Mouse (Mus musculus): ENCODE data around the gene Aldh9a1. TPM values are rescaled to one million over a fixed set of nuclear protein-coding genes. Genes with fewer than 3 reads are reported as not detected.

The Aldh9a1 gene
- polyA plus RNA-seq, 1 experiment from 2014 or later = 41.2 TPM

DNA sequence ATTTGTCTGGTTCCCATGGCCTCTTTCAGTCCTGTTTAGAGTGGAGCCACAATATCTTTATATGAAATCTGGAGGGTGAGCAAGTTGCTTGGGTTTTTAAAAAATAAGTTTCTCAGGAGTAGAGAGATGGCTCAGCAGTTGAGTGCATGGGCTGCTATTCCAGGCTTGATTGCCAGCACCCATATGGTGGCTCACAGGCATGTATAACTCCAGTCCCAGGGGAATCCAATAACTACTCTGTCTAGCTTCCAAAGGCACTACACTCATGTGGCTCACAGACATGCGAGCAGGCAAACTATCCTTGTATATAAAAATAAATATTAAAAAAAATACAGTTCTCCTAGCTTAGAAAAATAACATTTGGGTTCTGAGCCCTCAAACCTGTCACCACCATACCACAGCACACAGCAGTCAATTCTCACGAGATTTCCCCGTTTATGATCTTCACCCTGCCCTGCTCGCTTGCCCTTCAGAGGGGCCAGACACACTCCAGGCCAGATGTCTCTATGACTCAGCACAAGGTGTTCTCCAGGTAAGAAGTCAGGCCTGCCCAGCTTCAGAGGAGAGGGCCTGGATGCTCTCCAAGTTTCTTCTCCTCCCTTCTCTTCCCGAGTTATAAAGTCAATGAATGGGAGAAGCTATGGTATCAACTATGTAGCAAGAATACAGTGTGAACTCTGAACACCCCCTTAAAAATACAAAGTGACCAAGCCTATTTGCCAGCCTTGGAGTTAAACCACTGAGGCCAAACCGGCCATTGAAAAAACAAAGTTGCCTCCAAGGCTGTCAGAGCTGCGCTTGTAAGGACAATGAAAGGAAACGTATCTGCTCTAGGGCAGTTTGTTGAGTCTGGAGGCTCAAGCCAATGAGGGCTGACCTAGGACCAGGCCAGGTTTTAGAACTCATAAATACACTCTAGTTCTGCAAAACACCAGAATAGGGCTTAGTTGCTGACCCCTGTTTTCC is 31.5 kb downstream of the Aldh9a1 start:
- H3K9me3 ChIP-seq (replicated peaks) = no peaks in the 10 kb centered on the region
- H3K27me3 ChIP-seq (ENCODE audit: low read depth, poor library complexity, severe bottlenecking) = no peaks in the 10 kb centered on the region
- no peak for DNase-seq (ENCODE audit: low spot score)
- 85% methylated on average over 8 of the region's 8 CpGs for WGBS
- H3K36me3 ChIP-seq = no peaks in the 10 kb centered on the region
- no peak overlapping the region for H3K4me3 ChIP-seq
- no peak overlapping the region for H3K27ac ChIP-seq
- H3K4me1 ChIP-seq = peaks cover 18% of the 10 kb centered on the region; the same call in 1 of the 2 replicates

DNA sequence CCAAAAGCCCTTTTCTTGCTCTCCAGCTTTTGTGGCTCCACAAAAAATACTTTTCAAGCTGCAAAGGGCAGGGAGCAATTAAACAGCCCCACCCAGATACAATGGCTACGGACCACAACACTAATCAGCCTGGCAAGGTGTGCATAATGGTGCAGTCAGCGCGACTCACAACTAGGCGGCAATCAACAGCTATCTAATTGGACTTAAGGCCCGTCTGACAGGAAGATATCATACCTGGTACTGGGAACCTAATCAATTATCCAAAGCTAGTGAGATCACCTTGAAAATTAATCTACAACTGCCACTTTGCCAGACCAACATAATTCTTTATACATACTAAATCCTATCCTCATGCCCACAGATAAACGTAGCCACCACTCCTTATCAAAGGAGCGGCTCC is 32.5 kb downstream of the Aldh9a1 start:
- Histone ChIP-seq H3K4me3 (no peak overlapping the region), H3K9me3 (replicated peaks) (no peaks in the 10 kb centered on the region), H3K27me3 (ENCODE audit: low read depth, poor library complexity, severe bottlenecking) (no peaks in the 10 kb centered on the region), H3K36me3 (no peaks in the 10 kb centered on the region), H3K4me1 (peaks cover 15% of the 10 kb centered on the region; the same call in 1 of the 2 replicates), H3K27ac (no peak overlapping the region)
- no peak for DNase-seq (ENCODE audit: low spot score)
- WGBS = 84% methylated on average over 7 of the region's 7 CpGs

DNA sequence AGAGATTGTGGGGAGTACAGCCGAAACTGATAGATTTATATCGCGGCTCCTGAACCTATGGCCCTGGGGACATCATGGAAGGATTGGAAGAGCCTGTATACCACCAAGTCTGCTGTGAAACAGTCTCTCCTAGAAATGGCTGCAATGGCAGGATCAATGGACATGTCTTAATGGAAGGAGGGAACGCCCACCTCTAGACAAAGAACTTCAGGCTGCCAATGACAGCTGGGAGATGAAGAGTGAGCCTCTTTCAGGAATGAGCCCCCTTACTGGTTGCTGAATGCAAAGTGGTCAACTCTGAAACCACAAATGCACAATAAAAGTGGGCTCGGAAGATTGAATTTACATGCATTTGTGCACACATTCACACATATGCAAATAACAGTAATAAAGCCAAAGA is 33.0 kb downstream of the Aldh9a1 start:
- H3K9me3 ChIP-seq (replicated peaks) = no peaks in the 10 kb centered on the region
- H3K4me1 ChIP-seq = peaks cover 11% of the 10 kb centered on the region; the same call in 1 of the 2 replicates
- H3K27ac ChIP-seq = no peak overlapping the region
- no peak overlapping the region for H3K4me3 ChIP-seq
- H3K27me3 ChIP-seq (ENCODE audit: low read depth, poor library complexity, severe bottlenecking) = no peaks in the 10 kb centered on the region
- WGBS = 92% methylated on average over 5 of the region's 5 CpGs
- H3K36me3 ChIP-seq = no peaks in the 10 kb centered on the region
- DNase-seq (ENCODE audit: low spot score) = no peak

DNA sequence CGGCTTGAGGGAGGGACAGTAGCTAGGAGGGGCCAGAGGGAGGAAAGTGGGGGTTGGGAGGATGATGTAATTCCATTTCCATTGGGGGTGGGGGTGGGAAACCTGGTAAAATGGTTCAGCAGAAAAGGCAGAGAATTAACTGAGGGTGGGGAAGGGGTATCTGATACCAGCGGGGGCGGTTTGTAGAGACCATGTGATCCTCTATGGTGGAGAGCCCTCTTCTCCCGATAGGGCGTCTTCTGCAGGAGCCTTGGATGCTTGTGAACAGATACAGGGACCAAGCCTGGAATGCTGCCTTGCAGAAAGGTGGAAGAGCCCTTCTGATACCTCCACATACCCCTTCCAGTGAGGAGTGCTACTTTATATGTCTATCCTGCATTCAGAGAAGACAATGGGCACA is 33.4 kb downstream of the Aldh9a1 start:
- DNase-seq (ENCODE audit: low spot score) = no peak
- WGBS = 90% methylated on average over 5 of the region's 5 CpGs
- H3K4me1 ChIP-seq = peaks cover 7% of the 10 kb centered on the region; the same call in 1 of the 2 replicates
- no peaks in the 10 kb centered on the region for H3K9me3 ChIP-seq (replicated peaks)
- H3K36me3 ChIP-seq = no peaks in the 10 kb centered on the region
- no peak overlapping the region for H3K27ac ChIP-seq
- H3K4me3 ChIP-seq = no peak overlapping the region
- no peaks in the 10 kb centered on the region for H3K27me3 ChIP-seq (ENCODE audit: low read depth, poor library complexity, severe bottlenecking)

DNA sequence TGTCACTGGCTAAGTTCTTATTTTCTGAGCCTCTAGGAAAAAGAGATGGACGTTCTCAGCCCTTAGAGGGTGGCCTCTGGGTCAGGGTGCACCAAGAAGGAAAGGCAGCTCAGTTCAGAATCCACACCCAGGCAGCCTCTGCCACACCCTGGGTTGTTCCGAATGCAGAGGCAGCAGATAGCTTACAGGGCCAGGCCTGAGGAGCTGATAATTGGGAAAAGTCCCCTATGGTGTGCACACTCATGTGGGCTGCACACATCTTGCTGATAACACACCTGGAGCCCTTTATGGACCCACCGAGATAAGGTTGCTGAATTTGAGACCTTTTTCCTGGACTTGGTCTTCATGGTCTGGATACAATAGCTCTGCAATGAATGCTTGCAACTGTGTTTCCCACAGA is 34.4 kb downstream of the Aldh9a1 start:
- Histone ChIP-seq H3K4me1 (0 out of 2 replicates have a peak, but pooled peaks cover 3% of the 10 kb centered on the region), H3K27ac (no peak overlapping the region), H3K9me3 (replicated peaks) (no peaks in the 10 kb centered on the region), H3K4me3 (no peak overlapping the region), H3K36me3 (no peaks in the 10 kb centered on the region), H3K27me3 (ENCODE audit: low read depth, poor library complexity, severe bottlenecking) (no peaks in the 10 kb centered on the region)
- DNase-seq (ENCODE audit: low spot score) = no peak
- WGBS = 68% methylated on average over 3 of the region's 3 CpGs

DNA sequence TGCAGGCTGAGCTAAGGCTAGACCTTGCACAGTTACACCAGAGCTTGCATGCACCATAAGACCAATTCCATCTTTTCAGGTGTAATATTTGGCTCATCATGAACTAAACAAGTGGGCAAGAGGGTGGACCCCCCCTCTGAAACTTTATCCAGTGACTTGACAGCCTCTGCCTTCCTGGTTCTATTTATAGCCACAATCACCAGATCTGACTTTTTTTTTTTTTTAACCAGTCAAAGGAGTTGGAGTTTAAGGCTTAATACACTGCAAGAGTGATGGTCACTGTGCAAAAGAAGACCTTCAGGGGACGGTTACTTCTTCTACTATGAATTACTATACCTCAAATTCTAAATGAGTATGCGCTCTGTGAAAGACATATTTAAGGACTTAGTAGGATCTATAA is 35.4 kb downstream of the Aldh9a1 start:
- no peaks in the 10 kb centered on the region for H3K27me3 ChIP-seq (ENCODE audit: low read depth, poor library complexity, severe bottlenecking)
- no peaks in the 10 kb centered on the region for H3K36me3 ChIP-seq
- no peak for DNase-seq (ENCODE audit: low spot score)
- WGBS = 91% methylated on average over 2 of the region's 2 CpGs
- H3K9me3 ChIP-seq (replicated peaks) = no peaks in the 10 kb centered on the region
- no peak overlapping the region for H3K4me3 ChIP-seq
- H3K27ac ChIP-seq = no peak overlapping the region
- 0 out of 2 replicates have a peak, but pooled peaks cover 3% of the 10 kb centered on the region for H3K4me1 ChIP-seq

DNA sequence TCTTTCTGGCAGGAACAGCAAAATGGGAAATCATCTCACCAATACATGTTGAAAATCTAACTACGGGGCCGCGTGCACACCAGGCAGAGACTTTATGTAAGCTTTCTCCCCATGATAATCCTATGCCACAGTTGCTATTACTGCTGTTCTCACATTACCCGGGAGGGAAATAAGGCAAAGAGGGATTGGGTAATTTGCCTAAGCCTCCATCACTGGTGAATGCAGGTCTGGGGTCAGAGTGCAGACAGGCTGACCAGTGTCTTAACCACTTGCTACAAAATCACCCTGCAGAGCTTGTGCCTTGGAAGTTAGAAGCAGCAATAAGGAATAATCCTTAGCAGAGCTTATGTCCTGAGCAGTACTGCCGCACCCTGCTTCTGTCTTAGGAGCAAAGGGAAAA is 35.8 kb downstream of the Aldh9a1 start:
- no peaks in the 10 kb centered on the region for H3K36me3 ChIP-seq
- no peak overlapping the region for H3K4me3 ChIP-seq
- H3K27me3 ChIP-seq (ENCODE audit: low read depth, poor library complexity, severe bottlenecking) = no peaks in the 10 kb centered on the region
- H3K9me3 ChIP-seq (replicated peaks) = no peaks in the 10 kb centered on the region
- 70% methylated on average over 5 of the region's 5 CpGs for WGBS
- H3K27ac ChIP-seq = no peak overlapping the region
- 0 out of 2 replicates have a peak, but pooled peaks cover 3% of the 10 kb centered on the region for H3K4me1 ChIP-seq
- DNase-seq (ENCODE audit: low spot score) = no peak

DNA sequence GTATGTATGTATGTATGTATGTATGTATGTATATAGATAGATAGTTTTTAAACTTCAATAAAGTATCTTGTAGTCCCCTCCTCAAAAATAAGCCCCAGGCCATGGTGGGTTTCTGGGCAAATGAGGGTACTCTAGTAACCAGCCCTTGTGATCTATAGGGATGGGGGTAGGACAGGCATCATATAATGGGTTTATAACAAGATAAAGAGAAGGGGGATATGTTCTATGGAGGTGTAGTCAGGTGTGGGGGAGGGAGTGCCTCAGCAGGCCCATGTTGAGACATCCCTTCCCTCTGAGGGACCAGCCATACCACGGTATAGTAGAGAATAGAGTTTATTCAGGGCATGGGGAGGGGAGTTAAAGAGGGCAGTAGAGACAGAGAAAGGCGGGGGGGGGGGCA is 36.7 kb downstream of the Aldh9a1 start:
- no peak overlapping the region for H3K27ac ChIP-seq
- peaks cover 8% of the 10 kb centered on the region for H3K27me3 ChIP-seq (ENCODE audit: low read depth, poor library complexity, severe bottlenecking)
- no peaks in the 10 kb centered on the region for H3K36me3 ChIP-seq
- 57% methylated on average over 1 of the region's 2 CpGs for WGBS
- DNase-seq (ENCODE audit: low spot score) = no peak
- H3K4me3 ChIP-seq = no peak overlapping the region
- 0 out of 2 replicates have a peak, but pooled peaks cover 3% of the 10 kb centered on the region for H3K4me1 ChIP-seq
- H3K9me3 ChIP-seq (replicated peaks) = no peaks in the 10 kb centered on the region

DNA sequence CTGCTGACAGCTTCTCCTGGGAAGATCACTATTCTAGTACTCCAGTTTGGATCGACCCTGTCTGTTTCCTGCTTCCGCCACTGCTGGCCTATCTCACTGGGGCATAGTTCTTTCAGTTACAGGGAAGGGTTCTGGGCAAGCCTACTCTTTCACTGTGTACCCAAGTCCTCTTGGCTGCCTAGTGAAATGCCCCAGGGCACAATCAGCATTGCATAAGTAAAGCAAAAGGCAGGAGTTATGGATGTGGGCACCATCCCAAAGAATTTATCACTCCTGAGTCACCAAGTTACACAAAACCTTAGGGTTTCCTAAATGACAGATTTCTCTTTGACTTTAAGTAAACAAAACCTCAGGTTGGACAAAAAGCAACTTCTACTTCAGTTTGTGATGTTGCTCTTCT is 37.5 kb downstream of the Aldh9a1 start:
- Histone ChIP-seq H3K27ac (no peak overlapping the region), H3K4me1 (no peaks in the 10 kb centered on the region), H3K27me3 (ENCODE audit: low read depth, poor library complexity, severe bottlenecking) (peaks cover 16% of the 10 kb centered on the region), H3K4me3 (no peak overlapping the region), H3K36me3 (no peaks in the 10 kb centered on the region), H3K9me3 (replicated peaks) (no peaks in the 10 kb centered on the region)
- WGBS = 90% methylated on average over 2 of the region's 2 CpGs
- DNase-seq (ENCODE audit: low spot score) = no peak

DNA sequence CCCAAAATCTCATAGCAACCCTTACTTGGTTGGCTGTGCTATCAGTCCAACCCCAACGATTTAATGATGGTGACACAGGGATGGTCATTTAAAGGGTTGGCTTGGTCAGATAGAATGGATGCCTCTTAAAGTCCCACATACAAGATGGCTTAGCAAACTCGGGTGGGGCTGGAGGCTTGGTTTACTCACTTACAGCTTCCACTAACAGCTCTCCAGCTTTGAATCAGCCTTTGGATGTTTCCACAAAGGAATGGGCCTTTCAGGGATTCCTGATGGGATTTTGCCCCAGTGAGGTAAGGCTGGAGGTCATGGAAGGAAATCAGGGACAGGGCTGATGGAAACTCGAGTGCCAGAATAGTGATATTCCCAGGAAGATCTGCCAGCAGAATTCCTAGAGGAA is 38.0 kb downstream of the Aldh9a1 start:
- no peaks in the 10 kb centered on the region for H3K36me3 ChIP-seq
- H3K27ac ChIP-seq = no peak overlapping the region
- H3K27me3 ChIP-seq (ENCODE audit: low read depth, poor library complexity, severe bottlenecking) = peaks cover 21% of the 10 kb centered on the region
- no peak for DNase-seq (ENCODE audit: low spot score)
- H3K4me1 ChIP-seq = peaks cover 4% of the 10 kb centered on the region
- WGBS = 79% methylated on average over 3 of the region's 3 CpGs
- no peak overlapping the region for H3K4me3 ChIP-seq
- H3K9me3 ChIP-seq (replicated peaks) = no peaks in the 10 kb centered on the region

DNA sequence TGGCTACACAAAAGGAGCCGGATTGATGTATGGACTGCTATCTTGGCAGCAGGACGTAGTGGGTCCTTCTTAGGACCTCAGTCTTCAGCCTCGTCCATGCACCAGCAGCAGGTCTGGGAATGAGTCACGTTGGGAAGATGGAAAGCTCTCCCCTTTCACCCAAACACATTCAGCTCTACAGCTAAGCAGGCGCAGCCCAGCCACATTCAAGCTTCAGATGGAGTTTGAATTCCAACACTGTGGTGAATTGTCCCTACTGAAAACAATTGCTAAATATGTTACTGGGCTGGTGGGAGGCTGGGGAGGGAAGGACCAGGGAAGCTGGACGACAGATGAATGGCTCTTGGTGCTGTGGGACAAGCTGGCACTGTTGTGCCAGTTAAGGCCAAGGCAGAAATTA is 38.8 kb downstream of the Aldh9a1 start:
- no peak for DNase-seq (ENCODE audit: low spot score)
- H3K36me3 ChIP-seq = no peaks in the 10 kb centered on the region
- H3K4me1 ChIP-seq = peaks cover 12% of the 10 kb centered on the region
- H3K27me3 ChIP-seq (ENCODE audit: low read depth, poor library complexity, severe bottlenecking) = peaks cover 26% of the 10 kb centered on the region
- H3K9me3 ChIP-seq (replicated peaks) = no peaks in the 10 kb centered on the region
- 84% methylated on average over 6 of the region's 6 CpGs for WGBS
- no peak overlapping the region for H3K27ac ChIP-seq
- no peak overlapping the region for H3K4me3 ChIP-seq

DNA sequence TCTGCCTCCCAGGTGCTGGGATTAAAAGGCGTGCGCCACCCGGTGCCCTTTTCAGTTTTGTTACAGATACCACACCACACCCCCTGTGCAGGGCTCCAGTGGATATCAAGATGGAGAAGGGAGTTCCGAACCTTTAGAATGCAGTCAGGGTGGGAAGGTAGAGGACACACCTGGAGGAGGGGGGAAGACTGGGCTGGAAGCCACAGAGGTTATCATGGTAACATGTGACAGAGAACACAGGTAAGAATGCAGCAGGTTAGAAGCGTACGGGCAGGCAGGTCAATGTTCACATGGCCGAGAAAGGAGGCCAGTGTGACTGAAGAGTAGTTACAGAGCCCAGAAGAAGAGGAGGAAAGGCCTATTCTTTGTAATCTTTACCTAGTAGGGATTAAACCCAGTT is 39.8 kb downstream of the Aldh9a1 start:
- H3K36me3 ChIP-seq = no peaks in the 10 kb centered on the region
- 93% methylated on average over 7 of the region's 7 CpGs for WGBS
- H3K27me3 ChIP-seq (ENCODE audit: low read depth, poor library complexity, severe bottlenecking) = peaks cover 26% of the 10 kb centered on the region
- peaks cover 14% of the 10 kb centered on the region for H3K4me1 ChIP-seq
- H3K27ac ChIP-seq = no peak overlapping the region
- no peak overlapping the region for H3K4me3 ChIP-seq
- no peak for DNase-seq (ENCODE audit: low spot score)
- no peaks in the 10 kb centered on the region for H3K9me3 ChIP-seq (replicated peaks)

DNA sequence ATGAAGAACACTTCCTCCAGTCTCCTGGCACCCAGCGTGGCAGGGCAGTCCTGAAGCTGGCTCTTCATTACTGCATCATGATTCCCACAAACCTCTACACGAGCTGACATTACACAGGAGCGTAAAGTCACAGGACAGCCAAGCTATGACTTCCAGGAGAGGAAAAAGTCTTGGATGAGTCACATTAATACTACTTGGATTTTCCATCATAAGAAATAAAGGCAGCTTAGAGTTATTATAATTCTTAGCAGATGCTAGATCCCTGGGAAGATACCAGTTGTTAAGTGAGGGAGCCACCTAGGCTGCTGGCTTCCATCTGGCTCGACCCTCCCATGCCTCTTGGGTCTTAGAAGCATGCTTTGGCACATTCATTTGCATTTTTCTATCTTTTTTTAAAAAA is 40.6 kb downstream of the Aldh9a1 start:
- Histone ChIP-seq H3K4me1 (peaks cover 15% of the 10 kb centered on the region), H3K9me3 (replicated peaks) (no peaks in the 10 kb centered on the region), H3K27ac (no peak overlapping the region), H3K4me3 (no peak overlapping the region), H3K27me3 (ENCODE audit: low read depth, poor library complexity, severe bottlenecking) (peaks cover 26% of the 10 kb centered on the region), H3K36me3 (no peaks in the 10 kb centered on the region)
- DNase-seq (ENCODE audit: low spot score) = no peak
- 76% methylated on average over 4 of the region's 4 CpGs for WGBS

All from limb, embryonic 10.5 days (tissue).